Mouse (Mus musculus): ENCODE measurements around the gene Dip2a.
A peak's percentile ranks its signal among the peaks of the same experiment; 100 is the strongest.

Gene Dip2a

DNA sequence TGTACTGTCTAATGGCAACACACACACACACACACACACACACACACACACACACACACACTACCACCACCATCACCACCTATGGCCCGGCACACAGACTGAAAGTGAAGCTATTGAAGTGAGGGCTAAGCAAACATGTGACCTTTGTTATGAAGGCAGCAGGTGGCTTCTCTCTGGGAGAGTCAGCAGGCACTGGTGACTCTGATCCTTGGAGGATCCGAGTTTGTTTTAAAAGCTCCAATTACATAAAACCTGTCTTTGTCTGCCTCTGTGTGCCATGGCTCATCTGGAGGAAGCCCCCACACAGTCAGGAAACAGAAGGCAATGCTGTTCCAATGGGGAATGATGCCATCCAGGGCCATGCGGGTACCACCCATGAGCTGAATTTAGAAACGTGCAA lies 98.5 kb downstream of the Dip2a start:
- DNase-seq (ENCODE audit: low spot score), result no peak

- no peak for DNase-seq (ENCODE audit: low spot score)
Measured at GRCm38 (mm10) chr10:76245106-76245505, 100.0 kb downstream of the Dip2a start.

DNA sequence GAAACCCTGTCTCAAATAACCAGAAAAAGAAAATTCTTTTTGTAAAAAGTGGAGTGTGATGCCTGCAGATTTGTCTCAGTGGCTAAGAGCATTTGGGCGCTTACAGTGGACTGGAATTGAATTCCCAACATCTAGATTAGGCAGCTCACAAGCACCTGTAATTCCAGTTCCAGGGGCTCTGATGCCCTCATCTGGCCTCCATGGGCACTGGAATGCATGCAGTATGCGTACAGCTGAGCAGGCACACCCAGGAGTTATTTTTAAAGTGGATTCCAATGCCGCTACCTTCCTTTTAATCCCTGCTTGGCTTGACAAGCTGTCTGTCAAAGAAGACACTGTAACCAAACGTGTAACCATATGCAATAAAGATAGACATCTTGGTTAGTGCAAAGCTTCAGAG lies 105.7 kb downstream of the Dip2a start:
- DNase-seq (ENCODE audit: low spot score), result no peak

GRCm38 (mm10) chr10:76237341-76238225 lies 107.5 kb downstream of the Dip2a start, which contains the start of gene Prmt2:
Gene Prmt2, minus strand, starts transcription at chr10:76237865.
- peak; percentile 92 for DNase-seq (ENCODE audit: low spot score)

DNA sequence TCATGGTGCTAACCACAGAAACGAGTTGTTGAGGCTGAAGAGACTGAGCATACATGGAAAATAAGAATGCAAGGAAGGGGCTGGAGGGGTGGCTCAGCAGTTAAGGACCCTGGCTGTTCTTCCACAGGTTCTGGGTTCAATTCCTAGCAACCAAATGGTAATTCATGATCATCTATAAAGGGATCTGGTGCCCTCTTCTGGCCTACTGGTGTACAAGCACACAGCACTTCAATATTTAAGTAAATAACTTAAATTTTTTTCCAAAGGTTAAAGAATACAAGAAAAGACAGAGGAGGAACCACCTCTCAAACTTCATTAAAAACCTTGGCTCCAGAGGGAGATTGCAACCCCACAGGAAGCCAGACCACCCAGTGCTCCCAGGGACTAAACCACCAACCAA lies 115.5 kb downstream of the Dip2a start:
- DNase-seq (ENCODE audit: low spot score), result no peak

- DNase-seq (ENCODE audit: low spot score), result no peak
Measured at GRCm38 (mm10) chr10:76225944-76226343, 119.1 kb downstream of the Dip2a start.

DNA sequence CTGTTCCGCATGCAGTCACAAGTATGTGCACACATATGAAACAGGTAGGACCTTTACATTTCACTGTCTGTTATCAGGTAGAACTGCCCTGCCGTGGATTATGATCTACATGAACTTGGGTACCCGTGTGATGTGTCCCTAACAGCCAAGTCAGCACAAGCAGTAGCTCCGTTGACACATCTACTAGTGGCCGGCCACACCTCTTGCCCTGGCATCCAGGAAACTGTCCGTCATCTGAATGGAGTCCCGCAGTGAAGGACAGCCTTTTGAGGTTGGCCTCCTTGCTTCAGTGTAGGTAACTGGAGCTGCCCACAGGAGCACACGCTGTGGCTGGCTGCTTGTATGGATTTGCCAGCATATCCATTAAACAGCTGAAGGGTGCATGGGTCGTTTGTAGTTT lies 126.9 kb downstream of the Dip2a start:
- DNase-seq (ENCODE audit: low spot score), result peak; percentile 12

GRCm38 (mm10) chr10:76217056-76217455 lies 128.0 kb downstream of the Dip2a start:
- DNase-seq (ENCODE audit: low spot score), result peak; percentile 35

- DNase-seq (ENCODE audit: low spot score), result peak; percentile 44
Measured at GRCm38 (mm10) chr10:76214161-76214560, 130.9 kb downstream of the Dip2a start.

DNA sequence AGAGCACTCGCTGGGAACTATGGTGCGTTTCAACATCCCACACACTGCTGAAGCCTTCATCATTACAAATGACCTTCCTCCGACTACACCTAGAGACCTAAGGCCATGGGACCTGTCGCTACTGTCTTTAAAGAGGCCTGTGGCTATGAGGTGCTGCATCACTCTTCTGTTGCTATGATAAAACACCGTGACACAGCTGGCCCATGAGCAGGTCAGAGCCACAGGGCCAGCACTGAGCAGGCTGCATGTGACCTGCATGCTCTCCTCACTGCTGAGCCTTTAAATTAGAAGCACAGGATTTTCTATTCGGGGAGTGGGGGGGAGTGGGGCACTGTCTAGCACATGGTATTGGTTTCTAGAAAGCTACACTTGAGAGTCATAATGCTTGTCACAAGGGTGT lies 133.0 kb downstream of the Dip2a start:
- DNase-seq (ENCODE audit: low spot score), result no peak

- DNase-seq (ENCODE audit: low spot score), result peak; percentile 23
Measured at GRCm38 (mm10) chr10:76210806-76211205, 134.3 kb downstream of the Dip2a start.
